Mouse (Mus musculus) left cerebral cortex, adult 2 months (tissue): ENCODE results near the gene Olfr1340. TPM values are rescaled to one million over a fixed set of nuclear protein-coding genes. Genes with fewer than 3 reads are reported as not detected.

Source experiments
- DNase-seq, 2 experiments: peaks; one replicate each; pipeline ENCODE4 v3.0.0; 2021 to 2022; ENCODE audit warnings: low spot score in 2 of 2, mixed read lengths in 1 of 2; ENCODE audit errors: extremely low spot score in 1 of 2
- H3K27ac ChIP-seq: fragments of 200-600 bp; 2 replicates; pipeline ENCODE4 v1.8.1; 2022
- H3K4me3 ChIP-seq: fragments of 200-600 bp; 2 replicates; pipeline ENCODE4 v1.8.1; 2022
- CTCF ChIP-seq: fragments of 200-600 bp; IDR thresholded peaks from 2 replicates; pipeline ENCODE4 v1.8.1; 2022; ENCODE audit warnings: antibody characterized with exemption, mild to moderate bottlenecking, moderate library complexity
- intact Hi-C: fragments of 180-260 bp; cut with DNase I; formaldehyde crosslinking; loops from one replicate; pipeline ENCODE4 v1.15.1; 2025
- long read RNA-seq, 2 experiments: library from polyadenylated mRNA; stranded (forward); transcript quantifications; one replicate each; pipeline ENCODE4 v2.0.0; 2021; ENCODE audit warnings: borderline mapping rate in 2 of 2
- total RNA-seq, 2 experiments: library from RNA; stranded (reverse); gene quantifications; 2 replicates each; pipeline ENCODE4 v1.2.3; 2021

Gene Olfr1340
- total RNA-seq = not detected
- long read RNA-seq, experiment 1 = 0 reads
- long read RNA-seq, experiment 2 = 0 reads

GRCm38 (mm10) chr4:118719838-118720237 lies at the start of gene Olfr1340:
Gene Olfr1340, plus strand, starts transcription at chr4:118720138.
- intact Hi-C loops = no loop called here
- no peak for DNase-seq
- Histone ChIP-seq H3K27ac (no peak within 1 kb of the TSS), H3K4me3 (no peak within 1 kb of the TSS)
- TF ChIP-seq CTCF = no peak

GRCm38 (mm10) chr4:118687086-118687485 lies 32.9 kb upstream of the Olfr1340 start:
- H3K4me3 ChIP-seq = no peak overlapping the region
- H3K27ac ChIP-seq = no peak overlapping the region
- no peak for DNase-seq
- intact Hi-C loops = no loop called here
- TF ChIP-seq CTCF = no peak

GRCm38 (mm10) chr4:118692412-118692973 lies 27.4 kb upstream of the Olfr1340 start, which contains the start of gene Olfr1342:
Gene Olfr1342, minus strand, starts transcription at chr4:118692756.
- H3K27ac ChIP-seq = no peak within 1 kb of the TSS
- TF ChIP-seq CTCF = no peak
- intact Hi-C loops = no loop called here
- no peak within 1 kb of the TSS for H3K4me3 ChIP-seq
- no peak for DNase-seq

- H3K27ac ChIP-seq = no peak overlapping the region
- no peak for TF ChIP-seq CTCF
- DNase-seq = no peak
- intact Hi-C loops = no loop called here
- H3K4me3 ChIP-seq = no peak overlapping the region
These were observed 26.1 kb upstream of the Olfr1340 start for GRCm38 (mm10) chr4:118693812-118694211.

- intact Hi-C loops = no loop called here
- DNase-seq = no peak
- TF ChIP-seq CTCF = no peak
- Histone ChIP-seq H3K4me3 (no peak within 1 kb of the TSS), H3K27ac (no peak within 1 kb of the TSS)
These were observed 16.7 kb upstream of the Olfr1340 start, which contains the start of gene Olfr1341 for GRCm38 (mm10) chr4:118703223-118703622. Gene Olfr1341, plus strand, starts transcription at chr4:118703523.

GRCm38 (mm10) chr4:118708086-118708485 lies 11.9 kb upstream of the Olfr1340 start:
- H3K4me3 ChIP-seq = no peak overlapping the region
- DNase-seq = no peak
- TF ChIP-seq CTCF = no peak

GRCm38 (mm10) chr4:118711656-118712055 lies 8.3 kb upstream of the Olfr1340 start:
- Histone ChIP-seq H3K27ac (no peak overlapping the region), H3K4me3 (no peak overlapping the region)
- TF ChIP-seq CTCF = no peak
- intact Hi-C loops = no loop called here
- no peak for DNase-seq

More at GRCm38 (mm10) chr4:118708086-118708485, 11.9 kb upstream of the Olfr1340 start:
- H3K27ac ChIP-seq = no peak overlapping the region
- intact Hi-C loops = no loop called here

GRCm38 (mm10) chr4:118721742-118722483 lies 2.0 kb downstream of the Olfr1340 start:
- Histone ChIP-seq H3K4me3 (no peak overlapping the region), H3K27ac (no peak overlapping the region)
- DNase-seq = no peak
- intact Hi-C loops = no loop called here
- TF ChIP-seq CTCF = no peak

GRCm38 (mm10) chr4:118731875-118732274 lies 11.9 kb downstream of the Olfr1340 start, which contains the start of gene Olfr1339:
Gene Olfr1339, plus strand, starts transcription at chr4:118732175.
- intact Hi-C loops = no loop called here
- H3K27ac ChIP-seq = no peak within 1 kb of the TSS
- no peak for TF ChIP-seq CTCF
- DNase-seq = no peak
- H3K4me3 ChIP-seq = no peak within 1 kb of the TSS

GRCm38 (mm10) chr4:118739574-118739973 lies 19.6 kb downstream of the Olfr1340 start:
- H3K4me3 ChIP-seq = no peak overlapping the region
- TF ChIP-seq CTCF = no peak
- intact Hi-C loops = loop anchor here (5.0 kb wide), 1 partner anchor 33 kb away; no protein-coding TSS in a partner anchor
- no peak overlapping the region for H3K27ac ChIP-seq
- DNase-seq = no peak

GRCm38 (mm10) chr4:118740988-118741698 lies 21.2 kb downstream of the Olfr1340 start:
- TF ChIP-seq CTCF = no peak
- H3K4me3 ChIP-seq = no peak overlapping the region
- intact Hi-C loops = no loop called here
- DNase-seq = no peak
- H3K27ac ChIP-seq = no peak overlapping the region

GRCm38 (mm10) chr4:118741881-118742280 lies 21.9 kb downstream of the Olfr1340 start:
- no peak for DNase-seq
- TF ChIP-seq CTCF = no peak

More at GRCm38 (mm10) chr4:118741881-118742280, 21.9 kb downstream of the Olfr1340 start:
- H3K4me3 ChIP-seq = no peak overlapping the region
- no peak overlapping the region for H3K27ac ChIP-seq
- intact Hi-C loops = no loop called here
